Mouse (Mus musculus) midbrain, postnatal 0 days (tissue): ENCODE measurements around the gene Nav2. TPM values are rescaled to one million over a fixed set of nuclear protein-coding genes. Genes with fewer than 3 reads are reported as not detected.

Experiments used
- ATAC-seq: fragments of 200-750 bp; cut with Nextera tagmentation; 2 replicates; pipeline ENCODE4 v1.8.0; 2017; ENCODE audit warnings: moderate number of reproducible peaks, mild to moderate bottlenecking, moderate TSS enrichment, moderate library complexity; ENCODE audit not compliant: low FRiP score
- DNase-seq: peaks from one replicate; pipeline ENCODE4 v3.0.0-alpha.2; 2015; ENCODE audit warnings: low spot score
- H3K27ac ChIP-seq: fragments of 300-500 bp; sonication (generic); 2 replicates; pipeline ENCODE4 v1.5.1; 2014; ENCODE audit warnings: low read depth, mild to moderate bottlenecking, low read length, mixed read lengths
- H3K27me3 ChIP-seq: fragments of 300-500 bp; sonication (generic); 2 replicates; pipeline ENCODE4 v1.6.1; 2014; ENCODE audit warnings: low read length, control low read depth, mixed read lengths; ENCODE audit not compliant: insufficient read depth
- H3K36me3 ChIP-seq: fragments of 300-500 bp; sonication (generic); 2 replicates; pipeline ENCODE4 v1.6.1; 2014; ENCODE audit warnings: low read length, control low read depth, mixed read lengths; ENCODE audit not compliant: insufficient read depth
- H3K4me1 ChIP-seq: fragments of 300-500 bp; sonication (generic); 2 replicates; pipeline ENCODE4 v1.6.1; 2014; ENCODE audit warnings: mild to moderate bottlenecking, control low read depth, antibody characterized with exemption, low read length, mixed read lengths; ENCODE audit not compliant: insufficient read depth
- H3K4me2 ChIP-seq: fragments of 300-500 bp; sonication (generic); 2 replicates; pipeline ENCODE4 v1.6.1; 2014; ENCODE audit warnings: low read depth, mild to moderate bottlenecking, low read length, mixed read lengths; ENCODE audit not compliant: poor library complexity, severe bottlenecking
- H3K4me3 ChIP-seq: fragments of 300-500 bp; sonication (generic); 2 replicates; pipeline ENCODE4 v1.5.1; 2014; ENCODE audit warnings: low read depth, mild to moderate bottlenecking, low read length, moderate library complexity
- H3K9ac ChIP-seq: fragments of 300-500 bp; sonication (generic); replicated peaks from 2 replicates; pipeline ENCODE4 v1.6.1; 2014; ENCODE audit warnings: mild to moderate bottlenecking, low read length, moderate library complexity, mixed read lengths; ENCODE audit not compliant: poor library complexity, severe bottlenecking
- H3K9me3 ChIP-seq: fragments of 300-500 bp; sonication (generic); 2 replicates; pipeline ENCODE4 v1.6.1; 2016; ENCODE audit warnings: low read length, control low read depth
- CTCF ChIP-seq: IDR thresholded peaks from 2 replicates; pipeline ENCODE4 v1.5.1; 2016; ENCODE audit warnings: antibody characterized with exemption, mild to moderate bottlenecking
- WGBS: fragments of 180-500 bp; shearing (Covaris S2); extraction: QIAGEN DNeasy Blood & Tissue Kit; methylation state at CpG from one replicate; pipeline ENCODE4 v1.1.7; 2014; 5-methylcytosine and 5-hydroxymethylcytosine counted together
- polyA plus RNA-seq: library from polyadenylated mRNA; unstranded; fragments of >200 nt; fragmentation: Nextera tagmentation; extraction: Ambion mirVana; gene quantifications from 2 replicates; pipeline ENCODE4 v1.2.1, GENCODE M21; 2015
- total RNA-seq: library from RNA; depleted of rRNA; stranded (reverse); fragments of >200 nt; gene quantifications from 2 replicates; pipeline ENCODE4 v1.2.3, GENCODE M21; 2014

Nav2 gene
- total and polyA plus RNA-seq, 2 experiments from 2014 or later, result 18.3 to 53.8 TPM

GRCm38 (mm10) chr7:49159646-49160555, 251.4 kb downstream of the Nav2 start:
- no peak overlapping the region for H3K9ac ChIP-seq
- ATAC-seq, result 0 out of 2 replicates have a peak, but pooled peaks have one; percentile 17
- peak; percentile 50 for DNase-seq
- H3K4me3 ChIP-seq, result no peak overlapping the region
- no peaks in the 10 kb centered on the region for H3K9me3 ChIP-seq
- TF ChIP-seq CTCF, result no peak
- no peak overlapping the region for H3K27ac ChIP-seq
- H3K4me1 ChIP-seq, result peaks cover 16% of the 10 kb centered on the region; the same call in 1 of the 2 replicates
- no peak overlapping the region for H3K4me2 ChIP-seq
- H3K27me3 ChIP-seq, result no peaks in the 10 kb centered on the region
- H3K36me3 ChIP-seq, result no peaks in the 10 kb centered on the region
- WGBS, result 76% methylated on average over 18 of the region's 18 CpGs

GRCm38 (mm10) chr7:49162079-49162478, 253.6 kb downstream of the Nav2 start:
- peaks cover 20% of the 10 kb centered on the region; the same call in 1 of the 2 replicates for H3K4me1 ChIP-seq
- no peak for ATAC-seq
- no peak for TF ChIP-seq CTCF
- no peak overlapping the region for H3K4me3 ChIP-seq
- H3K9me3 ChIP-seq, result no peaks in the 10 kb centered on the region
- no peak for DNase-seq
- H3K27me3 ChIP-seq, result no peaks in the 10 kb centered on the region
- WGBS, result 49% methylated on average over 9 of the region's 9 CpGs
- H3K9ac ChIP-seq, result no peak overlapping the region
- no peak overlapping the region for H3K4me2 ChIP-seq
- H3K27ac ChIP-seq, result no peak overlapping the region
- no peaks in the 10 kb centered on the region for H3K36me3 ChIP-seq

GRCm38 (mm10) chr7:49163789-49164188, 255.3 kb downstream of the Nav2 start:
- no peaks in the 10 kb centered on the region for H3K27me3 ChIP-seq
- peak overlapping the region; percentile 32; the same call in 1 of the 2 replicates for H3K27ac ChIP-seq
- no peak overlapping the region; the same call in 1 of the 2 replicates for H3K9ac ChIP-seq
- H3K9me3 ChIP-seq, result no peaks in the 10 kb centered on the region
- ATAC-seq (no peak; the same call in 1 of the 2 replicates), DNase-seq (peak; percentile 53)
- peaks cover 23% of the 10 kb centered on the region; the same call in 1 of the 2 replicates for H3K4me1 ChIP-seq
- 15% methylated on average over 11 of the region's 11 CpGs for WGBS
- no peak for TF ChIP-seq CTCF
- no peaks in the 10 kb centered on the region for H3K36me3 ChIP-seq
- no peak overlapping the region for H3K4me2 ChIP-seq
- H3K4me3 ChIP-seq, result no peak overlapping the region

- H3K4me1 ChIP-seq, result peaks cover 23% of the 10 kb centered on the region; the same call in 1 of the 2 replicates
- H3K9me3 ChIP-seq, result no peaks in the 10 kb centered on the region
- H3K4me3 ChIP-seq, result no peak overlapping the region
- WGBS, result 96% methylated on average over 8 of the region's 8 CpGs
- no peak overlapping the region for H3K9ac ChIP-seq
- no peak for DNase-seq
- no peak overlapping the region for H3K4me2 ChIP-seq
- no peak for TF ChIP-seq CTCF
- no peak for ATAC-seq
- H3K27ac ChIP-seq, result no peak overlapping the region
- no peaks in the 10 kb centered on the region for H3K27me3 ChIP-seq
- no peaks in the 10 kb centered on the region for H3K36me3 ChIP-seq
Measured at GRCm38 (mm10) chr7:49164868-49165267, 256.4 kb downstream of the Nav2 start.

- Histone ChIP-seq H3K27ac (no peak overlapping the region), H3K4me1 (0 out of 2 replicates have a peak, but pooled peaks cover 7% of the 10 kb centered on the region), H3K27me3 (no peaks in the 10 kb centered on the region), H3K9ac (no peak overlapping the region), H3K4me3 (no peak overlapping the region), H3K4me2 (no peak overlapping the region), H3K36me3 (no peaks in the 10 kb centered on the region), H3K9me3 (no peaks in the 10 kb centered on the region)
- no peak for TF ChIP-seq CTCF
- 82% methylated on average over 3 of the region's 3 CpGs for WGBS
- ATAC-seq (no peak), DNase-seq (no peak)
Measured at GRCm38 (mm10) chr7:49172926-49173325, 264.4 kb downstream of the Nav2 start.

GRCm38 (mm10) chr7:49175784-49176409, 267.4 kb downstream of the Nav2 start:
- Histone ChIP-seq H3K36me3 (no peaks in the 10 kb centered on the region), H3K4me3 (no peak overlapping the region), H3K27me3 (no peaks in the 10 kb centered on the region), H3K27ac (no peak overlapping the region), H3K4me1 (0 out of 2 replicates have a peak, but pooled peaks cover 4% of the 10 kb centered on the region), H3K4me2 (no peak overlapping the region), H3K9me3 (no peaks in the 10 kb centered on the region), H3K9ac (no peak overlapping the region)
- TF ChIP-seq CTCF, result no peak
- WGBS, result 57% methylated on average over 9 of the region's 9 CpGs
- DNase-seq (peak; percentile 67), ATAC-seq (peak; percentile 48)
